Mouse (Mus musculus): ENCODE measurements around the gene Shisa9.

The Shisa9 gene

DNA sequence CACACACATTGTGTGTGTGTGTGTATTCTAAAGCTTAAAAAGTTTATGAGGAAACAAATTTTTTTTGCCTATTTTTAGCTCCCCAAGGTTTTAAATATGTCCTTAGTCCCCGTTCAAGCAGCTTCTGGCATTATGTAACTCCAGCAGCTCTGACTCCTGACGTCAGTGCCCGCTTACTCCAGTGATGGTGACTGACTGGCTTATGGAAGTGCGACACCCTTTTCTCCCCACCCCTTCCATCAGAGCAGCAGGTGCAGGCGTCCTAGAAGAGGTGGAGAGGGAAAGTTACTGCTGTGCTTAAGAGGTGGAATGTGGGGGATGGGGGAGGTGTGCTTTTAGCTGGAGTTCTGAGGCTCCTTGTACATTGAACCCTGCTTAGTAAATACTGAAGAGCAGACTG is 213.7 kb downstream of the Shisa9 start:
- no peak for DNase-seq (ENCODE audit: low read depth)

DNA sequence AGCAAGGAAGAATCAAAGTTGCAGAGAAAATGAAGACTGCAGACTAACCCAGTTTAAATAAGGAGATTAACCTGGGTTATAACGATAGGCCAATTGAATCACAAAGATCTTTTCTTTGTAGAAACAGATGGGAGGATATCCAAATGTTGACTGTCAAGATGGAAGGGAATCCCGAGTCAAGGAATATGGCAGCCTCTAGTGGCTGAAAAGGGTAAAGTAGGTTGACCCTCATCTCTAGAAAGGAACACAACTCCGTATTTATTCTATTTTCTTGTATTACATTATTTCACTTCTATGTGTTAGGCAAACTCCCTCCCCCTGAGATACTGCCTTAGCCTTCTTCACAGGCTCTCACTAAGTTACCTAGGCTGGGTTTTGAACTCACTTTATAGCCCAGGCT is 217.3 kb downstream of the Shisa9 start:
- peak; percentile 63 for DNase-seq (ENCODE audit: low read depth)

DNA sequence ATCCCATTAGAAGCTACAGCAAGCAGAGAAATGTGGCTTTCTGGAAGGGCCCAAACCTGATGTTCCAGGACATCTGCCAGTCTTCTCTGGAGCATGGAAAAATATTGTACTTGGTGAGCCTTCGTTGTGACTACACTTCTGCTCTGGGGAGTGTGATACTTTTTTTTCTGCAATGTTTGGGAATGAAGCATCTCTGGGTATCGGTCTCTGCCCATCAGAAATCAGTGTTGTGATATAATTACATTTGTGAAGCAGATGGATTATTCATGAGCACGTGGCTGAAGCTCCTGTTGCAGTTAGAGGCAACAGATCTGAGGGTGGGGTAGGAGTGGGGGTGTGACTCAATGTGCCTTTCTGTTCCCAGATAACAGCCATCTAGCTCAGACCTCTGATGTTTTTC is 218.2 kb downstream of the Shisa9 start:
- DNase-seq (ENCODE audit: low read depth), result no peak

DNA sequence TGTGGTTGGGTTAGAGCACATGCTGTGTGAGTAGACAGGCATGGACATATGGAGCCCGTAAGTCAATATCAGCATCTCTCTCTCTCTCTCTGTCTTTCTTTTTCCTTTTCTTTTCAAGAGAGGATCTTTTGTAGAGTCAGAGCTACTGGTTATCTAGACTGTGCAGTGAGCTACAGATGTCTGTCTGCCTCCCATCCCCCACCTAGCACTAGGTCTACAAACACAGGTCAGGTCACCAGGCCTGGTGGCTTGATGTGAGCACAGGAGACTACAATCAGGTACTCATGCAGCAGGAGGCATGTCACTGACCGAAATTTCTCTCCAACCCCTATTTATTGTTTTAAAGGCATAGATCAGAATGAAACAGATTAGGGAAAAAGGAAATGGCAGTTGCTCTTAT is 219.1 kb downstream of the Shisa9 start:
- DNase-seq (ENCODE audit: low read depth), result no peak

DNA sequence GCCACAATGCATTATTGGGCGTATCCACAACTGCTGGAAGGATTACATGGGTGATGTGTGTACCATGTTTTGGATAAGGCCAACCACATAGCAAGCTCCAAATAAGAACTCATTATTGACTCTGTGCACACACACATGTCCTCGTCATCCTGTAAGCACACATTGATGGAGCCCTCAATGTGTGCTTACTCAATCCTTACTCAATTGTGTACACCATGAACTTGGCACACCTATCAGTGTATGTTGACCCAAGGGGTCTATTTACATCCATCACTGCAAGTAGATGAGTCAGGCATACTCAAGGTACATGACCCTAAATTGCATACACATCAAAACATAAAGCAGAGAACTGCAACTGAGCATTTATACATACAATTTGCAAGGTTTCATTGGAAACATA is 220.5 kb downstream of the Shisa9 start:
- DNase-seq (ENCODE audit: low read depth), result no peak

DNA sequence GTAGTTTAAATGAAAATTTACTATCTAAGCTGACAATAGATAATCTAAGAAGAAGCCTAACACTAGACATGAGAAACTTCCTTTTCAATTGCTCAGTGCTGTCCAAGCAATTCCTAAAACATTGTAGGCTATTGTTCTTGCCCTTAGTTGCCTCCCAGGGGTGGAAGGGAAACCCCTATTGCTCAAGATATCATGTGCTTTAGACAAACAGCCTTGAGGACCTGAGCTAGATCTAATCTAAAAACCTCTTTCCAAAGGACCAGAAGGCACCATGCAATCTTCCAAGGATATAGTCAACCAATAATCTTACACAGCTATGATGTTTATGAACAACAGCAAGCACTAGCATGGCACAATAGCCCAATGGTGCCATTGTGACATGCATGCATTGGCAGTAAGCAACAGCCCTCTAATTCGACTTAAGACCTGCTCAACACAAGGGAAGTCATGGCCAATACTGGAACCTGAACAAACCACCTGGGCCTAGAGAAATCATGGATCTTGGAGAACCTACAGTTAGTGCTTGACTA is 222.6 kb downstream of the Shisa9 start:
- no peak for DNase-seq (ENCODE audit: low read depth)

DNA sequence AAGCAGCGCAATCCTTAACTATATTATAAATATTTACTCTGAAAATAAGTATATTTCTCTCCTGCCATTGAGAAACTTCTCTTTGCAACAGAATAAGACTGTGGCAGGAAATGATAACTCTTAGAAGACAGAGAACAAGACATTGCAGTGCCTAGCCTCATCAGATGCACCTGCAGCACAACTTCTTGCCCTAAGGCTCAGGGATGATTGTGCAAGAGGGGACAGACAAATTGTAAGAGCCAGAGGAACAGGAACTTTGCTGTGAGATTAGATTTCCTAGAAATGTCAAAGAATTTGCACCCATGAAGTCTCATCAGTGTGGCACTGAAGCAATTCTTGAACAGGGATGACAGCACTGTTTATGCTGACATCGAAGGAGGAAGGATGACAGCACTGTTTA is 223.0 kb downstream of the Shisa9 start:
- no peak for DNase-seq (ENCODE audit: low read depth)

DNA sequence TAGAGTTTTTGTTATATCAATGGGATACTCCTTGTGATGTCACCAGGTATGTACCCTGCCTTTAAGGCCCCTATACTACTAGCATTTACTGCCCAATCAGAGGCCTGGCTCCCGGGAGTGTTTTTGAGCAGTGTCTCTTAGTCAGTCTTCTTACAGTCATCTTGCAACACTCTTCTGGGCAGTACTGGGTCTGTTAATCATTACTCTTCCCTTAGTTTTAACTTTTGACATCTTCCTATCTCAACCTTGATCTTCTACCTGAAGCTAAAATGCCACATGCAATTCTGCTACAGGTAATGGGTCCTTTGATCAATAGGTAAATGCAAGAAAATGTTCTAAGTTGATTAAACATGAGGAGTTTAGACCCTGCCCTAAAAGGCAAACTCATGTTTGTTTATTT is 225.4 kb downstream of the Shisa9 start:
- no peak for DNase-seq (ENCODE audit: low read depth)

DNA sequence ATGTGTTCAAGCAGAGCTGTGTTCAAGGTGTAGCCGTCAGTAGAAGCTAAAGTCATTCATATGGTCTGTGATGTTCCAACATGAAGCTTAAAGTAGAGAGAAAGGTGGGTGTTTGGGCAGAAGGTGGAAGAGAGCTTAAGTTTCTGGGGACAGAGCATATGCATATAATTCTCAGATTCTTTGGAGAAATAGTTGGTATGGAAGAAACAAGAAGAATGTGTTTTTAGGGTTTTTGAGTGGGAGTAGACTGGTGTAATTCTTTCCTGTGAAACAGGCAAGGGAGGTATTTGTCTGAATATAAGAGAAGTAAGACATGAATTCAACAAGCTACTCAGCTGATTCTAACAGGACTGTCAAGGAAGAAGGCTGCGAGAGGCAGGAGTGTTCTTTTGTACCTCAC is 225.9 kb downstream of the Shisa9 start:
- DNase-seq (ENCODE audit: low read depth), result no peak

DNA sequence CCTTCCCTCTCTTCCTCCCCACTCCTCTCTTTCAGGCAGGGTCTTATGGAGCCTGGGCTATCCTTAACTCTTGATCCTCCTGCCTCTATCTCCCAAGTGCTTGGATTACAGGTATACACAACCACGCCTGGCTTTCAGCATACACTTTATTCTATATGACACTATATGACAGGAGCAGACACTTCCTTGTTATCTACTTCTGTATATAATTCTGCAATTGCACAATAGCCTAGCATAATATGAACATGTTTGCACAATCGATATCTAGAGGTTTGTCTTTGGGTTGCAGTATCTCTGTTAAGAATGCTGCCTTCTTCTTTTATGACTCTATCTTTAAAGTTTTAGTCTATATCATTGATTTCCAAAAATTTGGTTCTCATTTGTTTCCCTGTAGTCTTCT is 230.1 kb downstream of the Shisa9 start:
- no peak for DNase-seq (ENCODE audit: low read depth)

DNA sequence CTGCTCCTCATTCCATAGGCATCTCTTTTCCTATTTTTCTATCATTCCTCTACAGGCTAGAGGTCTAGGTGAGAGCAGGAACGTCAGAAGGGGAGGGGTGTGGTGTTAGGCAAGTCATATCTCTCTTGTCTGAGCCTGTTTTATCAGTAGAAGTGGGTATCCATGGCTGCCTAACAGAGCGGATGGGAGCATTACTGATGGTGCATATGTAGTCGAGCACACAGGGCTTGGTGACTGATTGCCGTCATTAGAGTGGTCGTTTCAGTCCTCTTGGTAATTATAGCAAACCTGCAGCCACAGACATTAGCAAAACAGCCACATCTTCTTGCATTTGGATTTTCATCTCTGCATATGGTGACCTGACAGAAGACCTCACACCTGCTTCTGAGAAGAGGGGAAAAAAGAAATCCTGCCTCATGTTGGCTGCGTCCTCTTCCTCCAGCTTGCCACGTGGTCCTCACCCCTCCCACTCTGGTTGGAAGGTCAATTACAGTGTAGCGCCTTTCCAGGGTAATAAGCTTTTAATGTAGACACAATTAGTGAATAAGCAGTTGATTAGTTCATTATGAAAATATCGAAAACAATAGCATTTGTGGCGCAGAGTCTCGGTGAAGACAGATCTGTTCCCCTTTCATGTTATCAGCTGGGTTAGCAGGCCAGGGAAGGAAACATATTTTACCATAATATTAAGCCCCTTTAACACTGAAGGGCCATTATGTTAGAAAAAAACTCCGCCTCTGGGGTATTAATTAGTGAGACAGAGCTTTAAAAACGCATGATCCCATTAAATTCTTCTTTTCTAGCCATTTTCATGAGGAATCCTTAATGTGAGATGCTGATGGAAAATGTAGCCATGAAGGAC is 233.6 kb downstream of the Shisa9 start:
- DNase-seq (ENCODE audit: low read depth), result no peak

DNA sequence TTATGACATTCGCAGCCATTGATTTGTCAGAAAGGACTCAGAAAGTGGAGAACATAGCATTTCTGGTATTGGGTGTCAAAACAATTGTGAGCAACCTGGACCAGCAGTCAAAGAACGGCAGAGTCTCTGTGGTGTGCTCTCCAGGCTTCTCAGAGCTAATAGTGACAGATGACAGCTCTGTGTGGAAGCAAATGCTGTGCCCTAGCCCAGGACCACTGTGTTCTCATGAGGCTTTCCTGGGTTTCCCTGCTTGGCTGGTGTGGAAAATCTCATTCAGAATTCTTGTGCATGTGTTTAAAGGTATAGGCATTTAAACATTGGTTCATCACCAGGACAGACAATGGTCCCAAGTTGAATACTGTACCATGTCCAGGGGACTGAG is 234.2 kb downstream of the Shisa9 start:
- no peak for DNase-seq (ENCODE audit: low read depth)

DNA sequence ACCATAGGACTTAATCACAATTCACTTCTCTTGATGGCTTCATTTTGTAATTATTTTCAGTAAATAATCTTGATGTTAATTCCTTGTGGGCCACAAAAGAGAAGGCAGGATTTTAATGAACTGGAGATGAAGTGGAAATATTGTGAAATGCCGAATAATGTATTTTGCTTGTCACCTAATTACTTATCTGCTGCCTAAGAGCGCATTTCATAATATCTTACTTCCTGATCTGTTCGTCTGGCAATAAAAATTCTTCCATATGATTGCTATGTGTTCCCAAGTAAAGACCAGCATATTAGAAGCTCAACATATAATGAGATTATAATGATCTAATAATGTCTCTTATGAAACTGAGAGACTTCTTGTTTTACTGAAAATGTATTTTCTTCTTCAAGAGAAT is 235.9 kb downstream of the Shisa9 start:
- no peak for DNase-seq (ENCODE audit: low read depth)

DNA sequence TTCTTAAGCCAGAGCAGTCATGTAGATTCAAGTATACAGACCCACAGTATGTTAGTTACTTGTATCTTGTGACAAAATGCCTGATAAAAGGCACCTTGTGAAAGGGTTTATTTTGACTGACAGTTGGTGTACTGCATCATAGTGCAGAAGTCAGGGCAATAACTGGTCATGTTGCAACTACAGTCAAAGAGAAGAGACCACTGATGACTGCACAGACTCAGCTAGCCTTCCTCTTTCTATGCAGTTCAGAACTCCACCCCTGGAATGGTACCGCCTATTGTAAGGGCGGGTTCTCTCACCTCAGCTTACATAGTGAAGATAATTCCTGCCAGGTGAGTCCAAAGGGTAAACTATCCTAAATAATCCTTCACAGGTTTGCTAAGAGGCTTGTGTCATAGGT is 239.6 kb downstream of the Shisa9 start:
- no peak for DNase-seq (ENCODE audit: low read depth)

DNA sequence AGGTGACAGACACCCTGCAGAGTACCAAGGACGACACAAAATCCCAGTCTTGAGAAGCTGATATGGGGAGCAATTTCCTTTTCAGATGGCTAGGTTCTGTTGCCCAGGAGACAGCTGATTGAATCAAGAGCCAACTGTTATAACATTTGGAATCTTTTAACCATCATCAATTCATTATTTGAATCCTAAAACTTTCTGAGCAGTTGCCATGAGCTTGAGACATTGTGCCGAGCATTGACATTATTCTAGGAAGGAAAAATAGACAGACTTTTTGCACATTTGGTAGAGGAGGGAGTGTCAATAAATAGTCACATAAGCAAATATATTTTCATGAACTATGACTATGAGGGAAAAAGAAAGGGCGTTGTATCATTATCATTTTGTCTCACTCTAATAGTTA is 243.0 kb downstream of the Shisa9 start:
- DNase-seq (ENCODE audit: low read depth), result no peak

DNA sequence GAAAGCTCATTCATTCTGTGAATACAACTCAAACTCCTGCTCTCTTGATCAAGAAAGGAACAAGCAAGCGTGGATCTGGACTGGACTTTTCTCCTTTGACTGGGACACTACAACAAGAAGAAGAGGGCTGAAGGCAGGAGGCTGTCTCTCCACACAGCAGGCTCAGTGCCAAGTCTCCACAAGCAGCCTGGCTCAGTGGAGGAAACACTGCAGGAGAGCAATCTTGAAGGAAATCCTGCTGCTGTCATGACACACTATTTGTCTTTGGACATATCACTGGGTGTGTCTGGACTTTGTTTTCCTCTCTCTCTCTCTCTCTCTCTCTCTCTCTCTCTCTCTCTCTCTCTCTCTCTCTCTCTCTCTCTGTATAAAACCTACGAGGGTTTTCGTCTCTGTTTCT is 249.4 kb downstream of the Shisa9 start:
- no peak for DNase-seq (ENCODE audit: low read depth)

DNA sequence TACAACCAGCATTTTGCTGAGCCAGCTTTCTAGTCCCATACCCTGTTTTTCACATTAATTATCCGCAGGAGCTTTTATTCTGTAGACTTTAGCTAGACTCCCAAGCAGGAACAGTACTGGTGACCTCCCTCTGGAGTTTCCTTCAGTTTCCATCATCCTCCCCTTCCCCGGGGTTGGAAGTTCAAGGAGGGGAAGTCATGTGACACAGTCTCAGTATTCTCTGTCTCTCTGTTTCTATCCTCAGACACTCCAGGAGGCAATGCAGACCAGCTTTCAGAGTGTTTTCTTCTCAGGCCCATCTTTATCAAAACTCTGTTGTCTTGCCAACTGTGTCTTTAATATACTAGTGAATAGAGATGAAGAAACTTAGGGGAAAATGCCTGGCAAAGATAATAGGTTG is 250.4 kb downstream of the Shisa9 start:
- no peak for DNase-seq (ENCODE audit: low read depth)

DNA sequence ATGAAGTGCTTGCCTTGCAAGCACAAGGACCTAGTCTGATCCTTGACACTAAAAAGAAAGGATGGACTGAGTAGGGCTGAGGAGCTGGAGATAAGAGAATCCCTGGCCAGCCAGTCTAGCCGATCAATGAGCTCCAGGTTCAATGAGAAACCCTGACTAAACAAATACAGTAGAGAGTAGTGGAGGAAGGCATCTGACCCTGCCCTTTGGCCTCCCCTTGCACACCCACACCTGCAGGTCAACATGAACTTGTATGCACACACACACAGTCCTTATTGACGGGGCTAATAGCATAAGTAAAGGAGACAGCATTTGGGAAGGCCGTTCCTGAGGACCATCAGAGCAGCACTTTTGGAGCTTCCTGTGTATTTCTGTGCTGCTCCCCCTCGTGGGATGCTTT is 254.7 kb downstream of the Shisa9 start:
- no peak for DNase-seq (ENCODE audit: low read depth)

DNA sequence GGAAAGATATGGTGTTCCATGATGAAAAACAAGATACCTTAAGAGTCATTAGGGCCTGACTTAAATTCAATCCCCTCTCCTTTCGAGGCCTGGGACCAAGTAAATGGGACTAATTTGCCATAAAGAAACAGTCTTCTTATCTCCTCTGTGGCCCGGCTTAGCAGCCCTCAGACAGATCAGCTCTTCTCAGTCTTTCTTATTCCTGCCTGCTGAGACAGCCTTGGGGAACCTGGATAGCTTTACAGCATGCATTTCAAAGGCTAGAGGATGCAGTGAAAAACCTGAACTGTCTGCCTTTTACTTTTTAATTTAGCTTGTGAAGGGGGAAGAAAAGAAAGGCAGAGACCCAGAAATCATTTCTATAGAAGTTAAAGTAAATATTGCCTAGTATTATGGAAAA is 275.4 kb downstream of the Shisa9 start:
- DNase-seq (ENCODE audit: low read depth), result no peak

DNA sequence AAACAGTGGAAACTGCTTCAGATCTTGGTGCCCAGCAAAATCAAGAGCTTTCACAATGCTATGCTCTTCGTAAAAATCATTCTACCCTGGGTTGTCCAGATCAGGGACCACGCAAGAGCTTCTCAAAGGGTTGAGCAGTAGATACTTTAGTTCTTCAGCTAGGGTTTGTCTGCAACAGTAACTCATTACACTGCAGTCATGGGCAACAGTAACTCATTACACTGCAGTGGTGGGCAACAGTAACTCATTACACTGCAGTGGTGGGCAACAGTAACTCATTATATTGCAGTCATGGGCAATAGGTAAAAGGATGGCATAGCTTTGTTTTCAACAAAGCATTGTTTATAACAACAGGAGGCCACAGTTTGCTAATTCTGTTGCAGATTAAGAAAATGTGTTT is 281.9 kb downstream of the Shisa9 start:
- DNase-seq (ENCODE audit: low read depth), result no peak

DNA sequence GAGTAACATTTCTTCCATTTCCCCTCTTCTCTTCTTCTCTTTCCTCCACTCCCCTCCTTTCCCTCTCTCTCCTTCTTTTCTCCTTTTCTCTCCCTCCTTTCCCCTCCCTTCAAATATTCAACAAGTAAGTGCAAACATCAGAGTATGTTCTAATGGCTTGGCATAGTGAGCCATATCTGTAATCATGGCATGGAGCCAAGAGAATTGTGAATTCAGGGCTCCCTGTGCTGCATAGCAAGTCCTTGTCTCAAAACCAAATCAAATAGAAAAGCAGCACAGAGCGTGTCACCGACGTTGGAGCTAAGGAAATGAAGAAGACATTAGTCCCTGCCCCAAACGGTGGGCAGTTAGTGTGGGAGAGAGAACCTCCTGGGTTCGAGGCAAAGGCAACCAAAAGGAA is 316.6 kb downstream of the Shisa9 start:
- DNase-seq (ENCODE audit: low read depth), result no peak

DNA sequence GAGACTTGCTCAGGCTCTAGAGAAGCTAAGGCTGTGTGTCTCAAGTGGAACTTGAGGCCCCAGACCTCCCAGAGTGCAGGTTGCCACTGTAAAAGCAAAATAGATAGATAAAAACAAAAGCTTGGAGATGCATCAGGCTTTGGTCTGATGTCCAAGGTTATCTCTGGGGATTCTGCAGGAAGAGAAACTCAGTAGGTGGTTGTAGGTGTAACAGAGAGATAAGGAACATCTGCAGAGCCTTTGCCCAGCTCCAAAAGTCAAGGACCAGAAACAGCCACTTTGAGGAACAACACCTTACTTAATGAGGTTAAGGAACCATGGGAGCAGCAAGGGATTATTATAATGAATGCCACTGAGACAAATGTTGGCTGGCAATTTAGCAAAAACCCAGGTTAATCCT is 319.5 kb downstream of the Shisa9 start:
- DNase-seq (ENCODE audit: low read depth), result no peak

DNA sequence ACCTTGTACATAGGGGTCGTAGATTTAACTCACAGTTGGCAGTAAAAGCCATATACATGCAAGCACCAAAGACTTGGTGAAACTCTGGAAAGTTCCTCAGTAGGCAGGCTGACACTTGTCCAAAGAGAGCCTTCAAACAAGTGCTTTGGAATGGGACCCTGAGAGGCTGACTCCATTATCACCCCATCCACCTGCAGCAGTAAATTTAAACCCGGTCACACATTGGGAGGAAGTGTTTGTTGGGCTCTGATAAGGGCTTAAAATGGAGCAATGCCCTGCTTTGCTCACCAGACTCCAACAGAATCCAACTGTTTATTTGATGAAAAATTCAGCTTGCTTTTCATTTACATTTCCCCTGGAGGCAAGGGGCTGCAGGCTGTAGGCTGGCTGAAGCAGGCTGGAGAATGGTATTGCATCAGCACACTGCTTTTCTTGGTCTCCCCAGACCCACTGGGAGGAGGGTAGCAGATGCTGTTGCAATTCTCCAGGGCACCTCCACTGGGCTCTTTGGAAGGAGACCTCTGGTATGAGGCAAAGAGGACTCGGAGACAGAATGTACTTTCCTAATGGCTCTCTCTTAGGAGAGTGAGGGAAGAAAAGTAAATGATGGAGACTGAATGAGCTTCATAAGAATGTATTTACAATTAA is 323.5 kb downstream of the Shisa9 start:
- DNase-seq (ENCODE audit: low read depth), result no peak

DNA sequence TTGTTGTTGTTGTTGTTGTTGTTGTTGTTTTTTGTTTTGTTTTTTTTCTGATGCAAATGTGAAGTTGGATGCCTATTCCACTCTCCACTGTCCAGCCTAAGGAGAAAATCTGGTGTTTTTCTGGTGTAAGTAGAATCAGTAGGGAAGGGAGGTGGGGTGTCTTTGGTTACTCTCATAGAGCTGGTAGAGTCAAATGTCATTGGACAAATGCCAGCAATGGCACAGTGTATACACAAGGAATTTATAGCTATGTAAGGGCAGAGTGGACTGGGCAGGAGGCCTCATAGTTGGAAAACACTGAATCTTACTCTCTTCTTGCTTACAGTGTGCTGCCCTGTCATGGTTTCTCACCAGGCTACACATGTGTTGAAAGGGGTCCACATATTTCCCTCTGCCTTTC is 325.9 kb downstream of the Shisa9 start:
- DNase-seq (ENCODE audit: low read depth), result peak; percentile 8
